Mouse (Mus musculus) lung, postnatal 25 days (tissue): ENCODE results near the gene Larp1b.

Experiments used
- DNase-seq: peaks from one replicate; pipeline ENCODE4 v3.0.0; 2022; ENCODE audit warnings: low spot score

Larp1b gene

GRCm38 (mm10) chr3:41082885-41083789, 133.5 kb downstream of the Larp1b start, which contains the start of gene Pgrmc2:
Gene Pgrmc2 (minus strand): TSS chr3:41083046.
- DNase-seq = peak; percentile 98

GRCm38 (mm10) chr3:41083790-41084112, 134.1 kb downstream of the Larp1b start:
- DNase-seq = peak; percentile 5

- no peak for DNase-seq
Measured at GRCm38 (mm10) chr3:41084421-41084820, 134.8 kb downstream of the Larp1b start.

- no peak for DNase-seq
Measured at GRCm38 (mm10) chr3:41087071-41087470, 137.4 kb downstream of the Larp1b start.
